Mouse (Mus musculus) olfactory bulb, adult 2 months (tissue): Measurements from ENCODE around the gene Plet1. TPM values are rescaled to one million over a fixed set of nuclear protein-coding genes. Genes with fewer than 3 reads are reported as not detected.

Experiments
- H3K27ac ChIP-seq: fragments of 200-500 bp; 2 replicates; pipeline ENCODE4 v1.5.1; 2012; ENCODE audit warnings: low read depth, low read length; ENCODE audit not compliant: insufficient read depth
- H3K4me1 ChIP-seq: fragments of 200-500 bp; 2 replicates; pipeline ENCODE4 v1.6.1; 2012; ENCODE audit warnings: low read length; ENCODE audit not compliant: control insufficient read depth, insufficient read depth
- H3K4me3 ChIP-seq: fragments of 200-500 bp; 2 replicates; pipeline ENCODE4 v1.5.1; 2012; ENCODE audit warnings: mild to moderate bottlenecking, low read depth, low read length, moderate library complexity; ENCODE audit not compliant: insufficient read depth
- CTCF ChIP-seq: fragments of 200-500 bp; IDR thresholded peaks from 2 replicates; pipeline ENCODE4 v1.5.1; 2012; ENCODE audit warnings: low read depth, mild to moderate bottlenecking, low read length, moderate library complexity; ENCODE audit not compliant: insufficient read depth
- POLR2A ChIP-seq: fragments of 200-500 bp; IDR thresholded peaks from 2 replicates; pipeline ENCODE4 v1.6.1; 2012; ENCODE audit warnings: mild to moderate bottlenecking, low read depth, low read length, moderate library complexity; ENCODE audit not compliant: insufficient read depth
- whole genome bisulfite sequencing: fragments of 180-500 bp; shearing (Covaris S2); methylation state at CpG from one replicate; pipeline ENCODE4 v1.1.7; 2018; 5-methylcytosine and 5-hydroxymethylcytosine counted together
- polyA plus RNA-seq: library from polyadenylated mRNA; stranded (reverse); fragments of >200 nt; gene quantifications from 2 replicates; pipeline ENCODE4 v1.2.4, GENCODE M21; 2012; ENCODE audit warnings: low replicate concordance; ENCODE audit not compliant: missing spikeins, insufficient read depth, insufficient read length

The Plet1 gene
- polyA plus RNA-seq, 1 experiment = not detected

- H3K27ac ChIP-seq = no peak overlapping the region
- no peaks in the 10 kb centered on the region for H3K4me1 ChIP-seq
- no peak overlapping the region for H3K4me3 ChIP-seq
- 84% methylated on average over 13 of the region's 13 CpGs for whole genome bisulfite sequencing
- TF ChIP-seq POLR2A = no peak
- TF ChIP-seq CTCF = no peak
Observed at GRCm38 (mm10) chr9:50471181-50471901, 23.0 kb upstream of the Plet1 start.

GRCm38 (mm10) chr9:50475318-50475717, 19.0 kb upstream of the Plet1 start:
- Histone ChIP-seq H3K4me1 (peaks cover 3% of the 10 kb centered on the region; the same call in 1 of the 2 replicates), H3K27ac (no peak overlapping the region), H3K4me3 (no peak overlapping the region)
- WGBS = 89% methylated on average over 7 of the region's 7 CpGs
- TF ChIP-seq POLR2A = no peak
- TF ChIP-seq CTCF = no peak

GRCm38 (mm10) chr9:50475745-50476144, 18.6 kb upstream of the Plet1 start:
- Histone ChIP-seq H3K4me3 (no peak overlapping the region), H3K4me1 (peaks cover 3% of the 10 kb centered on the region; the same call in 1 of the 2 replicates), H3K27ac (no peak overlapping the region)
- WGBS = 71% methylated on average over 8 of the region's 8 CpGs
- TF ChIP-seq CTCF = no peak
- TF ChIP-seq POLR2A = no peak

GRCm38 (mm10) chr9:50476651-50477050, 17.7 kb upstream of the Plet1 start:
- Histone ChIP-seq H3K4me3 (no peak overlapping the region), H3K4me1 (peaks cover 3% of the 10 kb centered on the region; the same call in 1 of the 2 replicates), H3K27ac (no peak overlapping the region)
- WGBS = 38% methylated on average over 7 of the region's 7 CpGs
- TF ChIP-seq CTCF (no peak), POLR2A (no peak)

- Histone ChIP-seq H3K4me3 (no peak overlapping the region), H3K27ac (no peak overlapping the region), H3K4me1 (peaks cover 3% of the 10 kb centered on the region; the same call in 1 of the 2 replicates)
- WGBS = 96% methylated on average over 9 of the region's 9 CpGs
- TF ChIP-seq POLR2A (no peak), CTCF (no peak)
Observed at GRCm38 (mm10) chr9:50477270-50477669, 17.1 kb upstream of the Plet1 start.

GRCm38 (mm10) chr9:50478826-50479225, 15.5 kb upstream of the Plet1 start:
- TF ChIP-seq POLR2A (no peak), CTCF (no peak)
- no peak overlapping the region for H3K4me3 ChIP-seq
- H3K4me1 ChIP-seq = peaks cover 3% of the 10 kb centered on the region; the same call in 1 of the 2 replicates
- 40% methylated on average over 5 of the region's 5 CpGs for WGBS
- H3K27ac ChIP-seq = no peak overlapping the region

- H3K4me1 ChIP-seq = peaks cover 3% of the 10 kb centered on the region; the same call in 1 of the 2 replicates
- H3K27ac ChIP-seq = no peak overlapping the region
- H3K4me3 ChIP-seq = no peak overlapping the region
- TF ChIP-seq CTCF (no peak), POLR2A (no peak)
- 53% methylated on average over 8 of the region's 8 CpGs for WGBS
Observed at GRCm38 (mm10) chr9:50479476-50479875, 14.8 kb upstream of the Plet1 start.

- WGBS = 89% methylated on average over 8 of the region's 8 CpGs
- no peak overlapping the region for H3K27ac ChIP-seq
- TF ChIP-seq POLR2A = no peak
- no peak for TF ChIP-seq CTCF
Observed at GRCm38 (mm10) chr9:50482743-50483142, 11.6 kb upstream of the Plet1 start.

GRCm38 (mm10) chr9:50485521-50485920, 8.8 kb upstream of the Plet1 start:
- H3K4me3 ChIP-seq = no peak overlapping the region
- TF ChIP-seq POLR2A (no peak), CTCF (no peak)
- H3K4me1 ChIP-seq = 0 out of 2 replicates have a peak, but pooled peaks cover 3% of the 10 kb centered on the region
- 16% methylated on average over 10 of the region's 10 CpGs for WGBS
- H3K27ac ChIP-seq = no peak overlapping the region

More at GRCm38 (mm10) chr9:50482743-50483142, 11.6 kb upstream of the Plet1 start:
- Histone ChIP-seq H3K4me1 (0 out of 2 replicates have a peak, but pooled peaks cover 3% of the 10 kb centered on the region), H3K4me3 (no peak overlapping the region)

GRCm38 (mm10) chr9:50490836-50491235, 3.5 kb upstream of the Plet1 start:
- H3K27ac ChIP-seq = no peak overlapping the region
- no peak overlapping the region for H3K4me3 ChIP-seq
- TF ChIP-seq POLR2A = no peak
- no peak for TF ChIP-seq CTCF
- no peaks in the 10 kb centered on the region; the same call in 1 of the 2 replicates for H3K4me1 ChIP-seq
